Mouse (Mus musculus) spleen, adult 12 weeks (tissue): Measurements from ENCODE around the gene Otud7a.
"Not testable (repeated sequence)": the region's sequence is repeated elsewhere in the genome, so short reads cannot be mapped to it uniquely, and the experiment has no call there.

Experiments used
- DNase-seq: peaks from one replicate; pipeline ENCODE4 v3.0.0; 2022; ENCODE audit warnings: low spot score

Gene Otud7a

GRCm38 (mm10) chr7:63558918-63559317, 114.4 kb downstream of the Otud7a start:
- DNase-seq, result no peak

- no peak for DNase-seq
Observed at GRCm38 (mm10) chr7:63559679-63560078, 115.1 kb downstream of the Otud7a start.

GRCm38 (mm10) chr7:63583310-63583709, 138.8 kb downstream of the Otud7a start:
- DNase-seq, result no peak

GRCm38 (mm10) chr7:63586184-63586870, 141.8 kb downstream of the Otud7a start:
- DNase-seq, result no peak

- no peak for DNase-seq
Observed at GRCm38 (mm10) chr7:63590305-63590704, 145.8 kb downstream of the Otud7a start.

- DNase-seq, result no peak
Observed at GRCm38 (mm10) chr7:63591322-63591721, 146.8 kb downstream of the Otud7a start.

GRCm38 (mm10) chr7:63592061-63592460, 147.5 kb downstream of the Otud7a start:
- DNase-seq, result no peak

GRCm38 (mm10) chr7:63604827-63605226, 160.3 kb downstream of the Otud7a start:
- no peak for DNase-seq

GRCm38 (mm10) chr7:63617018-63617417, 172.5 kb downstream of the Otud7a start:
- no peak for DNase-seq

GRCm38 (mm10) chr7:63620776-63621340, 176.3 kb downstream of the Otud7a start:
- no peak for DNase-seq

- DNase-seq, result no peak
Observed at GRCm38 (mm10) chr7:63637651-63638050, 193.1 kb downstream of the Otud7a start.

- no peak for DNase-seq
Observed at GRCm38 (mm10) chr7:63644002-63644401, 199.5 kb downstream of the Otud7a start.

GRCm38 (mm10) chr7:63647136-63647535, 202.6 kb downstream of the Otud7a start:
- no peak for DNase-seq

GRCm38 (mm10) chr7:63660261-63660660, 215.7 kb downstream of the Otud7a start:
- DNase-seq, result no peak

GRCm38 (mm10) chr7:63662757-63663156, 218.2 kb downstream of the Otud7a start:
- DNase-seq, result no peak

GRCm38 (mm10) chr7:63665496-63665895, 220.9 kb downstream of the Otud7a start:
- no peak for DNase-seq

- no peak for DNase-seq
Observed at GRCm38 (mm10) chr7:63667986-63668741, 223.6 kb downstream of the Otud7a start.

GRCm38 (mm10) chr7:63668951-63669350, 224.4 kb downstream of the Otud7a start:
- no peak for DNase-seq

GRCm38 (mm10) chr7:63670911-63671310, 226.4 kb downstream of the Otud7a start:
- DNase-seq, result not testable (repeated sequence)

- DNase-seq, result no peak
Observed at GRCm38 (mm10) chr7:63671904-63672303, 227.4 kb downstream of the Otud7a start.

GRCm38 (mm10) chr7:63676631-63677030, 232.1 kb downstream of the Otud7a start:
- no peak for DNase-seq

GRCm38 (mm10) chr7:63677149-63677548, 232.6 kb downstream of the Otud7a start:
- DNase-seq, result no peak

- DNase-seq, result no peak
Observed at GRCm38 (mm10) chr7:63687056-63687455, 242.5 kb downstream of the Otud7a start.
